Mouse (Mus musculus) limb, embryonic 10.5 days (tissue): ENCODE data around the gene Ky. TPM values are rescaled to one million over a fixed set of nuclear protein-coding genes. Genes with fewer than 3 reads are reported as not detected.

Experiments
- DNase-seq: peaks from one replicate; pipeline ENCODE4 v3.0.0-alpha.2; 2017; ENCODE audit warnings: low spot score
- H3K27ac ChIP-seq: fragments of 300-500 bp; sonication (generic); 2 replicates; pipeline ENCODE4 v1.5.1; 2016; ENCODE audit warnings: mild to moderate bottlenecking
- H3K27me3 ChIP-seq: fragments of 300-500 bp; sonication (generic); 2 replicates; pipeline ENCODE4 v1.6.1; 2016; ENCODE audit warnings: low read depth, mild to moderate bottlenecking; ENCODE audit not compliant: poor library complexity, severe bottlenecking
- H3K36me3 ChIP-seq: fragments of 300-500 bp; sonication (generic); 2 replicates; pipeline ENCODE4 v1.6.1; 2016; ENCODE audit warnings: mild to moderate bottlenecking, moderate library complexity
- H3K4me1 ChIP-seq: fragments of 300-500 bp; sonication (generic); 2 replicates; pipeline ENCODE4 v1.6.1; 2016
- H3K4me3 ChIP-seq: fragments of 300-500 bp; sonication (generic); 2 replicates; pipeline ENCODE4 v1.5.1; 2016; ENCODE audit warnings: mild to moderate bottlenecking, moderate library complexity
- H3K9me3 ChIP-seq: fragments of 300-500 bp; sonication (generic); replicated peaks from 2 replicates; pipeline ENCODE4 v1.6.1; 2016; ENCODE audit warnings: mild to moderate bottlenecking
- WGBS: fragments of 180-500 bp; shearing (Covaris S2); methylation state at CpG from one replicate; pipeline ENCODE4 v1.1.7; 2016; 5-methylcytosine and 5-hydroxymethylcytosine counted together
- polyA plus RNA-seq: library from polyadenylated mRNA; unstranded; fragments of >200 nt; fragmentation: Nextera tagmentation; extraction: Ambion mirVana; gene quantifications from 2 replicates; pipeline ENCODE4 v1.2.1, GENCODE M21; 2016

The Ky gene
- polyA plus RNA-seq, 1 experiment from 2014 or later = 0.06 TPM

DNA sequence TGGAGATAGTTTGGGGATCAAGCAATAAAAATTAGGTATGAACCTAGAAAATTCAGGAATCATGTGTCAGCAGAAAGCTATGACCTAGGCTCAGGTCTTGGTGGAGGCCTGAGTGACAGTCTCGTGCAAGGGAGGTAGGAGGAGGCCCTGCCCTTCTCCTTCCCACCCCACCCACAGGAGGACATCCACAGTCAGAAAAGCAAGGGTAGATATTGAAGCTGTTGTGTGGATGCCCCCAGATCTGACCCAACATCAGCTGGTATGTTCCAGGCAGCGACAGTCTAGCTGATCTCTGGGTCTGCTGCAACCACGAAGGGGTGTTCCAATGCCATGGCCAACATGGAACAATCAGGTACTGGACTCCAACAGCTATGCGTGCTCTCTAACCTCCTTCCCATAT, 10.3 kb upstream of the Ky start:
- H3K4me1 ChIP-seq = peaks cover 8% of the 10 kb centered on the region
- H3K27ac ChIP-seq = no peak overlapping the region
- H3K9me3 ChIP-seq = no peaks in the 10 kb centered on the region
- 86% methylated on average over 4 of the region's 4 CpGs for WGBS
- H3K36me3 ChIP-seq = no peaks in the 10 kb centered on the region
- no peak for DNase-seq
- peaks cover 26% of the 10 kb centered on the region; the same call in 1 of the 2 replicates for H3K27me3 ChIP-seq
- H3K4me3 ChIP-seq = no peak overlapping the region

DNA sequence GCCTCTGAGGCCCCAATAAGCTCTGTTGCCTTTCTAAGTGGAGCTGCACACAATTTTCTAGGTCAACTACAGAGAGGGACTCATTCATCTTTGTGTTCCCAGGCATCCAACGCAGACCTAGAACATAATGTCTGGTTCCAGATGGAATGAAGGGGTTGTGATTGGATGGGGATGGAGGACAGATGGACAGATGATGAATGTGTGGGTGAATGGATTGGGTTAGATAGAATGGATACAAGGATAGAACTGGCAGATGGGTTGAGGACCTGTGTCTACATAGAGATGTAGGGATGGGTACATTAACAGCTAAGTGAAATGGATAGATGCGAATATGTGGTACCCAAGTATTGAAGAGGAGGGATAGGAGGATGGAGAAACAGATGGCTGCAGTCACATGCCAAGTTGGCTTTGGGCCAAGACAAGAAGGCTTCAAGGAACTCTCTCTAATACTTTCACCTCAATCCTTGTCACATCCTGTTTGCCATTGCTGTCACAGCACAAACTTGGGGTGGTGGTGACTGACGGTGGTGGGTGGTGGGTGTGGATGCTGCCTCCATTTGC, 9.0 kb upstream of the Ky start:
- Histone ChIP-seq H3K36me3 (no peaks in the 10 kb centered on the region), H3K9me3 (no peaks in the 10 kb centered on the region), H3K27me3 (peaks cover 30% of the 10 kb centered on the region; the same call in 1 of the 2 replicates), H3K27ac (no peak overlapping the region), H3K4me1 (peaks cover 8% of the 10 kb centered on the region), H3K4me3 (no peak overlapping the region)
- DNase-seq = no peak
- WGBS = 91% methylated on average over 3 of the region's 3 CpGs

- Histone ChIP-seq H3K4me1 (peaks cover 8% of the 10 kb centered on the region), H3K9me3 (no peaks in the 10 kb centered on the region), H3K4me3 (no peak overlapping the region), H3K27me3 (peaks cover 24% of the 10 kb centered on the region; the same call in 1 of the 2 replicates), H3K27ac (no peak overlapping the region), H3K36me3 (no peaks in the 10 kb centered on the region)
- no peak for DNase-seq
- WGBS = 90% methylated on average over 9 of the region's 9 CpGs
Observed at GRCm38 (mm10) chr9:102497089-102497690, 8.4 kb upstream of the Ky start.

DNA sequence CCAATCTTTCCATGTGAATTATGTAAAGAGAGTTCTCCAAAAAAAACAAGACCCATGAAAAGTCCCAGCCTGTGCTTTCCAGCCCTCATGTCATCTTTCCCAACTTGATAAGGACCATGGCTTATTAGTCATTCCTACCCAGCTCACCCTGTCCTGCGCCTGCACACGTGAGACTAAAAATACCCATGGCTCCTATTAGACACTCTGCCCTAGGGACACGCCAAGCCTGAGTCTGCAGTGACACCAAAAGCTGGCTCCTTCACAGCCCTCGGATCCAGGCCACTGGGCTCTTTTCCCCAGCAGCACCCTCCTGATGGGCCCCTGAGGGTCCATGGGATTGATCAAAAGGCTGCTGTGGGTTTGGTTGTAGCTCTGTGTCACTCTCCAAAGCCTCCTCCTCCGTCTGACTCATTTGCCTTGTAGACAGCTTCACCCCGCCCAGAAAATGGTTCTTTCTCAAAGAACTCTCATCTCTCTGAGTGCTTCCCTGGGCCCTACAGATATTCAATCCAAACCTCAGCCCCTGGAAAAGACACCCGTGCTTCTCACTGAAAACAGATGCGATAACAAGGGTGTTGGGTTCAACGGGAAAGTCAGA, 7.6 kb upstream of the Ky start:
- peaks cover 4% of the 10 kb centered on the region for H3K4me1 ChIP-seq
- H3K36me3 ChIP-seq = no peaks in the 10 kb centered on the region
- no peak overlapping the region for H3K27ac ChIP-seq
- peaks cover 19% of the 10 kb centered on the region; the same call in 1 of the 2 replicates for H3K27me3 ChIP-seq
- H3K9me3 ChIP-seq = no peaks in the 10 kb centered on the region
- no peak for DNase-seq
- 88% methylated on average over 9 of the region's 9 CpGs for WGBS
- H3K4me3 ChIP-seq = no peak overlapping the region

- Histone ChIP-seq H3K4me3 (no peak overlapping the region), H3K27me3 (peaks cover 19% of the 10 kb centered on the region), H3K27ac (no peak overlapping the region), H3K4me1 (no peaks in the 10 kb centered on the region), H3K36me3 (no peaks in the 10 kb centered on the region), H3K9me3 (no peaks in the 10 kb centered on the region)
- WGBS = 92% methylated on average over 6 of the region's 6 CpGs
- no peak for DNase-seq
Observed at GRCm38 (mm10) chr9:102498701-102499100, 6.8 kb upstream of the Ky start.

DNA sequence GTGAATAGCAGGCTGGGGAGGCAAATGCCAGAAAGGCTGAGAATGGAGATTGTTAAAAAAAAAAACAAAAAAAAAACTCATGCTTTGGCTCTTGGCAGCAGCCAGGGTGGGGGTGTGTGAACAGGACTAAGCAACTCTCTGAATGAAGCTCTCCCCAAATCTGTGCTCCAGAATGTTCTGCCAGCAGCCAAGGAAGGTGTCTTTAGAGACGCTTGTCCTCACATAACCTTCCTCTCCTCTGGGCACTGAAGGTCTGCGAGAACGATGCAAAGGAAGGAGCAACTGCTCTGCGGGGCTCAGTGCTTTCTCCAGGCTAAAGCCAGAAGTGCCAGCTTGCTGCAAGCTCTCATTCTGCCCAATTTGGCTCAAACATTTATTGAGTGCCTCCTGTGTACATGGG, 6.3 kb upstream of the Ky start:
- Histone ChIP-seq H3K4me3 (no peak overlapping the region), H3K4me1 (no peaks in the 10 kb centered on the region), H3K9me3 (no peaks in the 10 kb centered on the region), H3K36me3 (no peaks in the 10 kb centered on the region), H3K27ac (no peak overlapping the region), H3K27me3 (peaks cover 21% of the 10 kb centered on the region)
- no peak for DNase-seq
- WGBS = 89% methylated on average over 4 of the region's 4 CpGs

GRCm38 (mm10) chr9:102499746-102500145, 5.8 kb upstream of the Ky start:
- no peaks in the 10 kb centered on the region for H3K9me3 ChIP-seq
- no peaks in the 10 kb centered on the region for H3K36me3 ChIP-seq
- H3K4me3 ChIP-seq = no peak overlapping the region
- H3K4me1 ChIP-seq = no peaks in the 10 kb centered on the region
- H3K27ac ChIP-seq = no peak overlapping the region
- DNase-seq = no peak
- peaks cover 26% of the 10 kb centered on the region for H3K27me3 ChIP-seq

DNA sequence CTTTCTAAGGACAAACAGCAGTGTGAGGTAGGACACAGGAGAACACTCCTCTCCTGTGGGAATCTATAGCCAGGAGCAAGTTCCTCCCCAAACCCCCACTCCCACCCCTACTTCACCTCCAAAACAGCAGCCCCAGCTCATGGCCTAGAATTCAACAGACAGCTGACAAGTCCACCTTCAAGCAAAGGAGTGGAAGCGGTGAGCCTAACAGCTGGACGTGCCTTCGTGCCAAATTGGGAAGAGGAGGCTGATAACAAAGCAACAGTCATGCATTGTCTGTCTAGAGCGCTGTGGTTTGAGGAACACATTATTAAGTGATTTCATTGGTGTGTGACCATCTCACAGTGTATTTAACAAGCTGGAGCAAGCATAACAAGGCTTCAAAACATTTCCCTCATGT, 4.4 kb upstream of the Ky start:
- Histone ChIP-seq H3K9me3 (no peaks in the 10 kb centered on the region), H3K27me3 (peaks cover 39% of the 10 kb centered on the region), H3K36me3 (no peaks in the 10 kb centered on the region), H3K4me1 (peaks cover 6% of the 10 kb centered on the region), H3K27ac (no peak overlapping the region), H3K4me3 (no peak overlapping the region)
- 85% methylated on average over 4 of the region's 4 CpGs for WGBS
- DNase-seq = no peak

GRCm38 (mm10) chr9:102502015-102502633, 3.4 kb upstream of the Ky start:
- H3K4me1 ChIP-seq = peaks cover 9% of the 10 kb centered on the region
- H3K36me3 ChIP-seq = no peaks in the 10 kb centered on the region
- H3K27ac ChIP-seq = no peak overlapping the region
- H3K4me3 ChIP-seq = no peak overlapping the region
- peaks cover 49% of the 10 kb centered on the region for H3K27me3 ChIP-seq
- no peak for DNase-seq
- 94% methylated on average over 11 of the region's 11 CpGs for WGBS
- no peaks in the 10 kb centered on the region for H3K9me3 ChIP-seq

- WGBS = 76% methylated on average over 3 of the region's 3 CpGs
- H3K4me1 ChIP-seq = peaks cover 9% of the 10 kb centered on the region
- no peak for DNase-seq
- H3K27ac ChIP-seq = no peak overlapping the region
- H3K27me3 ChIP-seq = peaks cover 72% of the 10 kb centered on the region
- H3K36me3 ChIP-seq = no peaks in the 10 kb centered on the region
- no peaks in the 10 kb centered on the region for H3K9me3 ChIP-seq
- H3K4me3 ChIP-seq = no peak overlapping the region
Observed at GRCm38 (mm10) chr9:102504716-102505378, 703 bp upstream of the Ky start.

DNA sequence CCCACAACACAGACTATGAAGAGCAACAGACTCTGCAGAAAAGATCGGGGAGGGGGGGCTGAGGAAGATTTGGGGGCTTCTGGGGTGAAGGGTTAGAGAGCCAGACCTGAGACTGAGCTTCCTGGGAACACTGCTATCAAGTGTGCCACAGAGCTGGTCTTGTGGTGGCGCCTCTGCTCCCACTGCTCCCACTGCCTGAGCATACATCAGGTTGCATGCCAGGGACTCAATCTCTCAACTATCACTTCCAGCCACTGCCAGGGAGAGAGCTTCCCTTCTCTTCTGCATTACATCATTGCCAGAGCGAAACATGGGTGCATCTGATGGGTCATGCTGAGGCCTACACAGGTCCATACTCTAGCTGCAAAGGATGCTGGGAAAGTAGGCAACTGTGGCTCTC, 2.8 kb downstream of the Ky start:
- H3K27me3 ChIP-seq = peaks cover 81% of the 10 kb centered on the region
- WGBS = 89% methylated on average over 3 of the region's 3 CpGs

GRCm38 (mm10) chr9:102511423-102511822, 5.9 kb downstream of the Ky start:
- no peak overlapping the region for H3K4me3 ChIP-seq
- no peaks in the 10 kb centered on the region for H3K36me3 ChIP-seq
- H3K27me3 ChIP-seq = peaks cover 76% of the 10 kb centered on the region
- DNase-seq = no peak
- WGBS = 45% methylated on average over 8 of the region's 8 CpGs
- peaks cover 8% of the 10 kb centered on the region; the same call in 1 of the 2 replicates for H3K4me1 ChIP-seq
- no peak overlapping the region for H3K27ac ChIP-seq
- H3K9me3 ChIP-seq = no peaks in the 10 kb centered on the region

More for the DNA sequence above, 2.8 kb downstream of the Ky start:
- Histone ChIP-seq H3K9me3 (no peaks in the 10 kb centered on the region), H3K36me3 (no peaks in the 10 kb centered on the region), H3K4me3 (no peak overlapping the region), H3K4me1 (peaks cover 9% of the 10 kb centered on the region), H3K27ac (no peak overlapping the region)
- DNase-seq = no peak

- no peaks in the 10 kb centered on the region for H3K36me3 ChIP-seq
- H3K27ac ChIP-seq = no peak overlapping the region
- 77% methylated on average over 4 of the region's 4 CpGs for WGBS
- H3K4me1 ChIP-seq = peaks cover 8% of the 10 kb centered on the region; the same call in 1 of the 2 replicates
- no peaks in the 10 kb centered on the region for H3K9me3 ChIP-seq
- DNase-seq = no peak
- peaks cover 56% of the 10 kb centered on the region for H3K27me3 ChIP-seq
- no peak overlapping the region for H3K4me3 ChIP-seq
Observed at GRCm38 (mm10) chr9:102513578-102513977, 8.0 kb downstream of the Ky start.
